Mouse (Mus musculus) left cerebral cortex, adult 2 months (tissue): ENCODE data around the gene Tlr4. TPM values are rescaled to one million over a fixed set of nuclear protein-coding genes. Genes with fewer than 3 reads are reported as not detected.

Source experiments
- DNase-seq, 2 experiments: peaks; one replicate each; pipeline ENCODE4 v3.0.0; 2021 to 2022; ENCODE audit warnings: low spot score in 2 of 2, mixed read lengths in 1 of 2; ENCODE audit errors: extremely low spot score in 1 of 2
- H3K27ac ChIP-seq: fragments of 200-600 bp; 2 replicates; pipeline ENCODE4 v1.8.1; 2022
- H3K4me3 ChIP-seq: fragments of 200-600 bp; 2 replicates; pipeline ENCODE4 v1.8.1; 2022
- CTCF ChIP-seq: fragments of 200-600 bp; IDR thresholded peaks from 2 replicates; pipeline ENCODE4 v1.8.1; 2022; ENCODE audit warnings: antibody characterized with exemption, mild to moderate bottlenecking, moderate library complexity
- intact Hi-C: fragments of 180-260 bp; cut with DNase I; formaldehyde crosslinking; loops from one replicate; pipeline ENCODE4 v1.15.1; 2025
- long read RNA-seq, 2 experiments: library from polyadenylated mRNA; stranded (forward); transcript quantifications; one replicate each; pipeline ENCODE4 v2.0.0; 2021; ENCODE audit warnings: borderline mapping rate in 2 of 2
- total RNA-seq, 2 experiments: library from RNA; stranded (reverse); gene quantifications; 2 replicates each; pipeline ENCODE4 v1.2.3; 2021

The Tlr4 gene
- total RNA-seq, result 1 to 10 TPM; 2.3 to 4.1 TPM
- long read RNA-seq, experiment 1, full-length matches to known transcripts, result 2 of 2 reads
- long read RNA-seq, experiment 1, partial matches to known transcripts, result 0 of 2 reads
- long read RNA-seq, experiment 1, other reads (novel, unspliced or antisense), result 0 of 2 reads
- long read RNA-seq, experiment 2, full-length matches to known transcripts, result 3 of 4 reads
- long read RNA-seq, experiment 2, partial matches to known transcripts, result 0 of 4 reads
- long read RNA-seq, experiment 2, other reads (novel, unspliced or antisense), result 1 of 4 reads

GRCm38 (mm10) chr4:66827463-66828162, at the start of gene Tlr4:
TSS of gene Tlr4 (plus strand) at chr4:66827584.
- H3K27ac ChIP-seq, result peak within 1 kb of the TSS; percentile 41; the same call in 1 of the 2 replicates

DNA sequence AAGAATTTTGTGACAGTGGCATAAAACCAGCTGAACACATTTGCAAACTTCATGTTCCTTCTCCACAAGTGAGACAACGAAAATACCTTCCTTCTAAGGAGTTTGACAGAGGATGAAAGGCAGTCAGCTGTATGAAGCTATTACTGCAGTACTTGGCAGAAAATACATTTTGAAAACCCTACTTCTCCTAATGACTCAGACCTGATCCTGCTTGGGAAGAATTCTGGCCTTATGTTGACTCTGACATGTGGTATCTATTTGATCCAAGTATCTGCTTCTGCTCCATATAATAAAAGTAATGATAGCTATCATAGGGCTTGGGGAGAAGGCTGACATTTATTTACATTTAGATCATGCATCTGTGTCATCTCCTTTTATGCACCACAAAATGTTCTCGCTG, 33.1 kb upstream of the Tlr4 start:
- no peak overlapping the region for H3K27ac ChIP-seq
- intact Hi-C loops, result no loop called here
- no peak for DNase-seq
- no peak for TF ChIP-seq CTCF
- H3K4me3 ChIP-seq, result no peak overlapping the region

More at GRCm38 (mm10) chr4:66827463-66828162, at the start of gene Tlr4:
- no peak for TF ChIP-seq CTCF
- peak; percentile 11 to 26 for DNase-seq
- intact Hi-C loops, result no loop called here
- H3K4me3 ChIP-seq, result peak within 1 kb of the TSS; percentile 39

DNA sequence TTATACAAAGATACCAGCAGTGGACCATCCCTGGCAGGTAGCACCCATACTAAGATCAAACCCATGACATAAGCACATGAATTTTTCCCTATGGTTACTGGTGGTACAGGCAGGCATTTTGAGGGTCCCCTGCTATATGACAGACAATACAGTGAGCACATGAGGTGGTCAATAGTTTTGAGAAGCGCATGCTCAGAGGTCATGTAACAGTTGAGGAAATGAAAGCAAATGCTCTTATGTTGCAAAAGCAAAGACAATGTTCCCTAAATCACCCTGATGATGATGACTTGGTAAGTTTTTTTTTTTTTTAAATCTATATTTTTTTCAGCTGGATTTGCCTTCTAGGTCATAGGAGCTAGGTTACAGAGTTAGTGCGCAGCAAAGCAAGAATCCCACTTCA, 30.7 kb upstream of the Tlr4 start:
- DNase-seq, result no peak
- no peak overlapping the region for H3K4me3 ChIP-seq
- TF ChIP-seq CTCF, result no peak
- intact Hi-C loops, result no loop called here
- no peak overlapping the region for H3K27ac ChIP-seq

- intact Hi-C loops, result no loop called here
- no peak for DNase-seq
- no peak for TF ChIP-seq CTCF
- Histone ChIP-seq H3K27ac (no peak overlapping the region), H3K4me3 (no peak overlapping the region)
These were observed 22.7 kb upstream of the Tlr4 start for GRCm38 (mm10) chr4:66804552-66805301.

DNA sequence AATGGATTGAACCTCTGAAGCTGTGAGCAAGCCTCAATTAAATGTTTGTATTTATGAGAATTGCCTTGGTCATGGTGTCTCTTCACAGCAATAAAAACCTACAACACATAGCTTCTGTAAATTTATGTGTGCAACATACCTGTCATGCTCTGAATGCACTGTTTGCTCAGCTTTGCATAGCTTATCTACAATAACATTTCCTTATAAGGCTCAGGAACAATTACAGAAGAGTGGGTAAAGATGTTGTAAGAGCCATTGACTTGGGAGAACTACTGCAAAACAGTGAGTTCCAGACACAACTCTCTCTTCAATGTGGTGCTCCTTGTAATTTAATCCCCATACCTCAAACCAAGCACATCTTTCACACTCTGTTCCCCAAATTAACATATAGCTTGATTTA, 21.6 kb upstream of the Tlr4 start:
- Histone ChIP-seq H3K27ac (no peak overlapping the region), H3K4me3 (no peak overlapping the region)
- no peak for TF ChIP-seq CTCF
- intact Hi-C loops, result no loop called here
- no peak for DNase-seq

GRCm38 (mm10) chr4:66816364-66817026, 10.9 kb upstream of the Tlr4 start:
- Histone ChIP-seq H3K27ac (no peak overlapping the region), H3K4me3 (no peak overlapping the region)
- no peak for DNase-seq
- intact Hi-C loops, result no loop called here
- no peak for TF ChIP-seq CTCF

- intact Hi-C loops, result no loop called here
- no peak for TF ChIP-seq CTCF
- H3K4me3 ChIP-seq, result no peak overlapping the region
- H3K27ac ChIP-seq, result no peak overlapping the region
- no peak for DNase-seq
These were observed 6.2 kb upstream of the Tlr4 start for GRCm38 (mm10) chr4:66821171-66821570.

GRCm38 (mm10) chr4:66821764-66822163, 5.6 kb upstream of the Tlr4 start:
- H3K27ac ChIP-seq, result no peak overlapping the region
- no peak overlapping the region for H3K4me3 ChIP-seq
- intact Hi-C loops, result no loop called here
- TF ChIP-seq CTCF, result no peak
- no peak for DNase-seq

- intact Hi-C loops, result no loop called here
- TF ChIP-seq CTCF, result no peak
- peak overlapping the region; percentile 39 for H3K4me3 ChIP-seq
- DNase-seq, result no peak
- H3K27ac ChIP-seq, result peak overlapping the region; percentile 41; the same call in 1 of the 2 replicates
These were observed 832 bp downstream of the Tlr4 start for GRCm38 (mm10) chr4:66828163-66828668.

- no peak for TF ChIP-seq CTCF
- intact Hi-C loops, result no loop called here
- H3K27ac ChIP-seq, result no peak overlapping the region
- DNase-seq, result no peak
- peak overlapping the region; percentile 39 for H3K4me3 ChIP-seq
These were observed 1.3 kb downstream of the Tlr4 start for GRCm38 (mm10) chr4:66828686-66829085.

GRCm38 (mm10) chr4:66838071-66838470, 10.7 kb downstream of the Tlr4 start:
- intact Hi-C loops, result no loop called here
- no peak for TF ChIP-seq CTCF
- DNase-seq, result no peak
- Histone ChIP-seq H3K27ac (no peak overlapping the region), H3K4me3 (no peak overlapping the region)

DNA sequence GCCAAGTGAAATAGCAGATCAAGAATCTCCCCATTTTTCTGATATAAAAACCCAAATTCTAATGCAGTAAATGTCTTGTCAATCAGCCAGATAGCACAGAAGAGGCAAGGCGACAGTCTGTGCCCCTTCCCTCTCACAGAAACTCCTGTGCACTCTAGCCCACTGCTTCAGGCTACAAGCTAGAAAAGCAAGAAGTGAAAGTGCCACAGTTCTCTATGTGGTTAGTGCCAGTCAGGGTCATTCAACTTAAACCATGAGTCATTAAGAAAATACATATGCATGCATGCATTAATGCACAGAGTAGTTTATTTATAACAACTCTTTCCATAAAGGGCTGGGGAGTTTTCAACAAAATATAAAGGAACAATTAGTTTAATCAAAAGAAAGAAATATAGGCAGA, 15.9 kb downstream of the Tlr4 start:
- DNase-seq, result no peak
- no peak for TF ChIP-seq CTCF
- no peak overlapping the region for H3K27ac ChIP-seq

More for the DNA sequence above, 15.9 kb downstream of the Tlr4 start:
- intact Hi-C loops, result no loop called here
- H3K4me3 ChIP-seq, result no peak overlapping the region
